Mouse (Mus musculus): ENCODE results near the gene Pip5k1b. TPM values are rescaled to one million over a fixed set of nuclear protein-coding genes. Genes with fewer than 3 reads are reported as not detected.

Gene Pip5k1b
- polyA plus RNA-seq, 1 experiment from 2014 or later: 3.4 TPM

GRCm38 (mm10) chr19:24455249-24455960, 100.3 kb downstream of the Pip5k1b start:
- no peak overlapping the region for H3K4me3 ChIP-seq
- peaks cover 6% of the 10 kb centered on the region; the same call in 1 of the 2 replicates for H3K4me1 ChIP-seq
- H3K9ac ChIP-seq: no peak overlapping the region
- no peak overlapping the region for H3K4me2 ChIP-seq
- no peaks in the 10 kb centered on the region for H3K27me3 ChIP-seq
- 65% methylated on average over 6 of the region's 6 CpGs for WGBS
- ATAC-seq (ENCODE audit: borderline replicate concordance, extremely low read depth, low FRiP score, low TSS enrichment): no peak
- H3K36me3 ChIP-seq: no peaks in the 10 kb centered on the region
- no peak overlapping the region for H3K27ac ChIP-seq
- H3K9me3 ChIP-seq: no peaks in the 10 kb centered on the region

- 81% methylated on average over 2 of the region's 2 CpGs for WGBS
- peaks cover 6% of the 10 kb centered on the region; the same call in 1 of the 2 replicates for H3K4me1 ChIP-seq
- ATAC-seq (ENCODE audit: borderline replicate concordance, extremely low read depth, low FRiP score, low TSS enrichment): no peak
- H3K27me3 ChIP-seq: no peaks in the 10 kb centered on the region
- no peak overlapping the region for H3K9ac ChIP-seq
- H3K36me3 ChIP-seq: no peaks in the 10 kb centered on the region
- H3K4me3 ChIP-seq: no peak overlapping the region
- no peaks in the 10 kb centered on the region for H3K9me3 ChIP-seq
- no peak overlapping the region for H3K27ac ChIP-seq
- H3K4me2 ChIP-seq: no peak overlapping the region
Observed at GRCm38 (mm10) chr19:24454451-24454850, 101.2 kb downstream of the Pip5k1b start.

GRCm38 (mm10) chr19:24453379-24453778, 102.3 kb downstream of the Pip5k1b start:
- Histone ChIP-seq H3K9me3 (no peaks in the 10 kb centered on the region), H3K27ac (no peak overlapping the region), H3K36me3 (no peaks in the 10 kb centered on the region), H3K4me1 (peaks cover 6% of the 10 kb centered on the region; the same call in 1 of the 2 replicates), H3K4me2 (no peak overlapping the region), H3K4me3 (no peak overlapping the region), H3K27me3 (no peaks in the 10 kb centered on the region), H3K9ac (no peak overlapping the region)
- ATAC-seq (ENCODE audit: borderline replicate concordance, extremely low read depth, low FRiP score, low TSS enrichment): no peak
- WGBS: 63% methylated on average over 13 of the region's 13 CpGs

- H3K36me3 ChIP-seq: no peaks in the 10 kb centered on the region
- H3K9me3 ChIP-seq: no peaks in the 10 kb centered on the region
- ATAC-seq (ENCODE audit: borderline replicate concordance, extremely low read depth, low FRiP score, low TSS enrichment): no peak
- 25% methylated on average over 3 of the region's 3 CpGs for WGBS
- no peak overlapping the region for H3K4me2 ChIP-seq
- H3K4me1 ChIP-seq: peaks cover 6% of the 10 kb centered on the region; the same call in 1 of the 2 replicates
- H3K27ac ChIP-seq: no peak overlapping the region
- no peak overlapping the region for H3K4me3 ChIP-seq
- H3K9ac ChIP-seq: no peak overlapping the region
- no peaks in the 10 kb centered on the region for H3K27me3 ChIP-seq
Observed at GRCm38 (mm10) chr19:24452441-24452898, 103.2 kb downstream of the Pip5k1b start.

- 81% methylated on average over 3 of the region's 3 CpGs for WGBS
- H3K27ac ChIP-seq: no peak overlapping the region
- H3K4me2 ChIP-seq: no peak overlapping the region
Observed at GRCm38 (mm10) chr19:24451626-24452025, 104.0 kb downstream of the Pip5k1b start.

GRCm38 (mm10) chr19:24450740-24451139, 104.9 kb downstream of the Pip5k1b start:
- Histone ChIP-seq H3K27me3 (no peaks in the 10 kb centered on the region), H3K4me2 (no peak overlapping the region), H3K4me3 (no peak overlapping the region), H3K9ac (no peak overlapping the region), H3K36me3 (no peaks in the 10 kb centered on the region), H3K4me1 (no peaks in the 10 kb centered on the region), H3K27ac (no peak overlapping the region), H3K9me3 (no peaks in the 10 kb centered on the region)
- no peak for ATAC-seq (ENCODE audit: borderline replicate concordance, extremely low read depth, low FRiP score, low TSS enrichment)
- 91% methylated on average over 8 of the region's 8 CpGs for WGBS

More at GRCm38 (mm10) chr19:24451626-24452025, 104.0 kb downstream of the Pip5k1b start:
- no peak for ATAC-seq (ENCODE audit: borderline replicate concordance, extremely low read depth, low FRiP score, low TSS enrichment)
- no peaks in the 10 kb centered on the region for H3K36me3 ChIP-seq
- no peak overlapping the region for H3K9ac ChIP-seq
- H3K4me3 ChIP-seq: no peak overlapping the region
- no peaks in the 10 kb centered on the region for H3K9me3 ChIP-seq
- no peaks in the 10 kb centered on the region for H3K27me3 ChIP-seq
- H3K4me1 ChIP-seq: peaks cover 5% of the 10 kb centered on the region; the same call in 1 of the 2 replicates

- 71% methylated on average over 3 of the region's 3 CpGs for WGBS
- Histone ChIP-seq H3K27me3 (no peaks in the 10 kb centered on the region), H3K9me3 (no peaks in the 10 kb centered on the region), H3K36me3 (no peaks in the 10 kb centered on the region), H3K9ac (no peak overlapping the region), H3K4me3 (no peak overlapping the region), H3K4me2 (no peak overlapping the region), H3K27ac (no peak overlapping the region), H3K4me1 (no peaks in the 10 kb centered on the region)
- ATAC-seq (ENCODE audit: borderline replicate concordance, extremely low read depth, low FRiP score, low TSS enrichment): no peak
Observed at GRCm38 (mm10) chr19:24444322-24444721, 111.3 kb downstream of the Pip5k1b start.

- Histone ChIP-seq H3K36me3 (no peaks in the 10 kb centered on the region), H3K9ac (no peak overlapping the region), H3K4me2 (no peak overlapping the region), H3K4me1 (no peaks in the 10 kb centered on the region), H3K9me3 (no peaks in the 10 kb centered on the region), H3K27me3 (no peaks in the 10 kb centered on the region), H3K4me3 (no peak overlapping the region), H3K27ac (no peak overlapping the region)
- WGBS: 71% methylated on average over 4 of the region's 4 CpGs
- no peak for ATAC-seq (ENCODE audit: borderline replicate concordance, extremely low read depth, low FRiP score, low TSS enrichment)
Observed at GRCm38 (mm10) chr19:24439715-24440114, 116.0 kb downstream of the Pip5k1b start.

- Histone ChIP-seq H3K27me3 (no peaks in the 10 kb centered on the region), H3K9me3 (no peaks in the 10 kb centered on the region), H3K4me2 (no peak overlapping the region), H3K27ac (no peak overlapping the region), H3K4me3 (no peak overlapping the region), H3K36me3 (no peaks in the 10 kb centered on the region), H3K9ac (no peak overlapping the region), H3K4me1 (no peaks in the 10 kb centered on the region)
- WGBS: 57% methylated on average over 6 of the region's 6 CpGs
- no peak for ATAC-seq (ENCODE audit: borderline replicate concordance, extremely low read depth, low FRiP score, low TSS enrichment)
Observed at GRCm38 (mm10) chr19:24434291-24434690, 121.4 kb downstream of the Pip5k1b start.

- no peaks in the 10 kb centered on the region for H3K9me3 ChIP-seq
- H3K9ac ChIP-seq: no peak overlapping the region
- H3K36me3 ChIP-seq: no peaks in the 10 kb centered on the region
- 74% methylated on average over 5 of the region's 5 CpGs for WGBS
- no peaks in the 10 kb centered on the region for H3K4me1 ChIP-seq
- H3K4me2 ChIP-seq: no peak overlapping the region
- H3K27ac ChIP-seq: no peak overlapping the region
- H3K4me3 ChIP-seq: no peak overlapping the region
- ATAC-seq (ENCODE audit: borderline replicate concordance, extremely low read depth, low FRiP score, low TSS enrichment): no peak
- no peaks in the 10 kb centered on the region for H3K27me3 ChIP-seq
Observed at GRCm38 (mm10) chr19:24432447-24432846, 123.2 kb downstream of the Pip5k1b start.

GRCm38 (mm10) chr19:24431381-24431780, 124.3 kb downstream of the Pip5k1b start:
- no peak overlapping the region for H3K4me2 ChIP-seq
- no peak overlapping the region for H3K4me3 ChIP-seq
- no peak overlapping the region for H3K9ac ChIP-seq
- WGBS: 81% methylated on average over 2 of the region's 2 CpGs
- H3K27me3 ChIP-seq: no peaks in the 10 kb centered on the region
- no peaks in the 10 kb centered on the region for H3K36me3 ChIP-seq
- ATAC-seq (ENCODE audit: borderline replicate concordance, extremely low read depth, low FRiP score, low TSS enrichment): no peak
- no peaks in the 10 kb centered on the region for H3K9me3 ChIP-seq
- no peak overlapping the region for H3K27ac ChIP-seq
- no peaks in the 10 kb centered on the region for H3K4me1 ChIP-seq

GRCm38 (mm10) chr19:24428011-24428410, 127.7 kb downstream of the Pip5k1b start:
- Histone ChIP-seq H3K4me2 (no peak overlapping the region), H3K4me3 (no peak overlapping the region), H3K9me3 (no peaks in the 10 kb centered on the region), H3K27me3 (no peaks in the 10 kb centered on the region), H3K4me1 (no peaks in the 10 kb centered on the region), H3K36me3 (no peaks in the 10 kb centered on the region), H3K27ac (no peak overlapping the region), H3K9ac (no peak overlapping the region)
- 85% methylated on average over 3 of the region's 3 CpGs for WGBS
- no peak for ATAC-seq (ENCODE audit: borderline replicate concordance, extremely low read depth, low FRiP score, low TSS enrichment)
